Mouse (Mus musculus) intestine, postnatal 0 days (tissue): ENCODE measurements around the gene Krtcap3. TPM values are rescaled to one million over a fixed set of nuclear protein-coding genes. Genes with fewer than 3 reads are reported as not detected.
"Not testable (repeated sequence)": the region's sequence is repeated elsewhere in the genome, so short reads cannot be mapped to it uniquely, and the experiment has no call there.

Experiments
- ATAC-seq: fragments of 200-750 bp; cut with Nextera tagmentation; 2 replicates; pipeline ENCODE4 v1.8.0; 2017; ENCODE audit warnings: mild to moderate bottlenecking, moderate TSS enrichment, moderate library complexity
- H3K27ac ChIP-seq: fragments of 300-500 bp; sonication (generic); 2 replicates; pipeline ENCODE4 v1.5.1; 2014; ENCODE audit warnings: mild to moderate bottlenecking, low read depth, low read length, moderate library complexity
- H3K27me3 ChIP-seq: fragments of 300-500 bp; sonication (generic); replicated peaks from 2 replicates; pipeline ENCODE4 v1.6.1; 2014; ENCODE audit warnings: low read length, mixed read lengths; ENCODE audit not compliant: control insufficient read depth, insufficient read depth
- H3K36me3 ChIP-seq: fragments of 300-500 bp; sonication (generic); 2 replicates; pipeline ENCODE4 v1.6.1; 2014; ENCODE audit warnings: mild to moderate bottlenecking, moderate library complexity; ENCODE audit not compliant: control insufficient read depth, insufficient read depth
- H3K4me1 ChIP-seq: fragments of 300-500 bp; sonication (generic); replicated peaks from 2 replicates; pipeline ENCODE4 v1.6.1; 2014; ENCODE audit warnings: antibody characterized with exemption, low read length, mixed read lengths; ENCODE audit not compliant: control insufficient read depth, insufficient read depth
- H3K4me2 ChIP-seq: fragments of 300-500 bp; sonication (generic); replicated peaks from 2 replicates; pipeline ENCODE4 v1.6.1; 2014; ENCODE audit warnings: low read depth, mild to moderate bottlenecking, moderate library complexity
- H3K4me3 ChIP-seq: fragments of 300-500 bp; sonication (generic); 2 replicates; pipeline ENCODE4 v1.5.1; 2014; ENCODE audit warnings: low read depth, low read length
- H3K9ac ChIP-seq: fragments of 300-500 bp; sonication (generic); 2 replicates; pipeline ENCODE4 v1.6.1; 2014; ENCODE audit warnings: mild to moderate bottlenecking, low read depth, low read length
- H3K9me3 ChIP-seq: fragments of 300-500 bp; sonication (generic); 2 replicates; pipeline ENCODE4 v1.6.1; 2016; ENCODE audit warnings: mixed run types; ENCODE audit not compliant: control insufficient read depth
- CTCF ChIP-seq: sonication (generic); IDR thresholded peaks from 2 replicates; pipeline ENCODE4 v1.5.1; 2016; ENCODE audit warnings: low read depth, mild to moderate bottlenecking, control low read depth, antibody characterized with exemption, moderate library complexity
- WGBS: fragments of 180-500 bp; shearing (Covaris S2); extraction: QIAGEN DNeasy Blood & Tissue Kit; methylation state at CpG from one replicate; pipeline ENCODE4 v1.1.7; 2014; 5-methylcytosine and 5-hydroxymethylcytosine counted together
- polyA plus RNA-seq: library from polyadenylated mRNA; unstranded; fragments of >200 nt; fragmentation: Nextera tagmentation; extraction: Ambion mirVana; gene quantifications from 2 replicates; pipeline ENCODE4 v1.2.1, GENCODE M21; 2015

Krtcap3 gene
- 105 and 108 TPM in 2 replicates for polyA plus RNA-seq

GRCm38 (mm10) chr5:31251541-31252101, at the start of gene Krtcap3:
Krtcap3 (plus strand) TSS chr5:31251691.
- H3K27me3 ChIP-seq, result no peaks in the 10 kb centered on the region
- H3K4me3 ChIP-seq, result peak within 1 kb of the TSS; percentile 48
- H3K9me3 ChIP-seq, result no peaks in the 10 kb centered on the region
- H3K27ac ChIP-seq, result peak within 1 kb of the TSS; percentile 80
- peak within 1 kb of the TSS; percentile 74 for H3K4me2 ChIP-seq
- peaks cover 54% of the 10 kb centered on the region for H3K36me3 ChIP-seq
- H3K4me1 ChIP-seq, result no peaks in the 10 kb centered on the region
- no peak for TF ChIP-seq CTCF
- peak; percentile 89 for ATAC-seq
- peak within 1 kb of the TSS; percentile 48 for H3K9ac ChIP-seq
- whole genome bisulfite sequencing, result 16% methylated on average over 47 of the region's 47 CpGs

GRCm38 (mm10) chr5:31201742-31202590, 49.5 kb upstream of the Krtcap3 start, which contains the start of gene Zfp513:
Zfp513 (minus strand) TSS chr5:31202303.
- Histone ChIP-seq H3K36me3 (peaks cover 62% of the 10 kb centered on the region), H3K4me1 (no peaks in the 10 kb centered on the region), H3K9me3 (no peaks in the 10 kb centered on the region; the same call in 1 of the 2 replicates), H3K4me3 (peak within 1 kb of the TSS; percentile 77), H3K9ac (peak within 1 kb of the TSS; percentile 75), H3K27me3 (no peaks in the 10 kb centered on the region), H3K27ac (peak within 1 kb of the TSS; percentile 82), H3K4me2 (peak within 1 kb of the TSS; percentile 74)
- no peak for TF ChIP-seq CTCF
- peak; percentile 94 for ATAC-seq
- under 1% methylated on average over 52 of the region's 53 CpGs for WGBS

DNA sequence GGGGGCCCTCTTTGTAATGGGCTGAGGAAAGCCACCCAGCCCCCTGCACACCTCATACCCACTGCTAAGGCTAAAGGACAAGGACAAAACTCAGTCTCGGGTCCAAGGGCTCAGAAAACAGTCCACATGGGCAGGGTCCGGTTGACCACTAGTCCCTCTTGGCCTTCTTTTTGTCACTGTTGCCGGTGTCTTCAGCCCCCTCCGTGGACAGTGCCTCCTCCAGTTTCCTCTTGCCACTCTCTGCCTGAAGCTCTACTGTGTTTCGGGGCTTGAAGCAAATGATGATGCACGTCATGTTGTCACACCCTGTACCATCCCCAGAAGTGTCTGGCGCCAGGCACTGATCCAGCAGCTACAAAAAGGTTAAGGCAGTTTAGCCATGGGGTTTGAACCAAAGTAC, 48.6 kb upstream of the Krtcap3 start:
- Histone ChIP-seq H3K4me1 (no peaks in the 10 kb centered on the region), H3K9ac (0 out of 2 replicates have a peak overlapping the region, but pooled peaks have one; percentile 4), H3K9me3 (no peaks in the 10 kb centered on the region; the same call in 1 of the 2 replicates), H3K4me3 (peak overlapping the region; percentile 77), H3K27ac (peak overlapping the region; percentile 82), H3K4me2 (peak overlapping the region; percentile 74), H3K36me3 (peaks cover 62% of the 10 kb centered on the region), H3K27me3 (no peaks in the 10 kb centered on the region)
- no peak for TF ChIP-seq CTCF
- 91% methylated on average over 7 of the region's 7 CpGs for WGBS
- ATAC-seq, result no peak

DNA sequence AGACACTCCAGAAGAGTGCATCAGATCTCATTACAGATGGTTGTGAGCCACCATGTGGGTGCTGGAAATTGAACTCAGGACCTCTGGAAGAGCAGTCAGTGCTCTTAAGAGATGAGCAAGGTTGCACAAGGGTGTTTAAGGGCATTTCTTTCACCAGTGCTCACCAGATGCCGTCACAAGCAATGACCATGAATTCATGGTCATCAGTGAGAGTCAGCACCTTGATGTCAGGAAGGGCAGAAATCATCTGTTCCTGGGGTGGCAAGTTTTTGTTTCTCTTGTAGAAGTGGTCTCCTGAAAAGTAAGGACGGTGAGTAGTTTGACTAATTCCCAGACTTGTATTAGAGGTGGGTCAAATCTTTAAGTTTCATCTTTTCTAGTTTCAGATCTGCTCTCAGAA, 47.6 kb upstream of the Krtcap3 start:
- no peak for TF ChIP-seq CTCF
- peaks cover 55% of the 10 kb centered on the region for H3K36me3 ChIP-seq
- 94% methylated on average over 2 of the region's 2 CpGs for WGBS

DNA sequence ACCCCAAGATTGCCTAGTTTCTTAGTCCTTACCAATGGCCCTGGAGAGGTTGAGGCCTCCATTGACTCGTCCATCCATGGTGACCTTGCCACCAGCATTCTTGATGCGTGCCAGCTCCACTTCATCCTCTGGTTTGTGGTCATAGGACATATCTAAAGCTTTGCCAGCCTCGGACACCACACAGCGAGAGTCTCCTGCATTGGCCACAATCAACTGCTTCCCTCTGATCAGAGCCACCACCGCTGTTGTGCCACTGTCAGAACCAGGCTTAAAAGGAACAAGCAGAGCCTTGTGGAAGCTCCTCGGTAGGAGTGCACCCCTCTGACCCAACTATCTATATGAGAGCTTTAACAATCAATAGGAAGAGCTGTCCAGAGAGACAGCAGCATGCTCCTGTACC, 47.1 kb upstream of the Krtcap3 start:
- Histone ChIP-seq H3K4me2 (no peak overlapping the region), H3K9me3 (no peaks in the 10 kb centered on the region; the same call in 1 of the 2 replicates), H3K4me1 (no peaks in the 10 kb centered on the region), H3K4me3 (no peak overlapping the region), H3K9ac (no peak overlapping the region), H3K27ac (no peak overlapping the region), H3K36me3 (peaks cover 49% of the 10 kb centered on the region), H3K27me3 (no peaks in the 10 kb centered on the region)
- ATAC-seq, result no peak
- 89% methylated on average over 6 of the region's 6 CpGs for WGBS
- no peak for TF ChIP-seq CTCF

More for the DNA sequence above, 47.6 kb upstream of the Krtcap3 start:
- Histone ChIP-seq H3K9me3 (no peaks in the 10 kb centered on the region; the same call in 1 of the 2 replicates), H3K27me3 (no peaks in the 10 kb centered on the region), H3K4me3 (no peak overlapping the region), H3K9ac (no peak overlapping the region), H3K4me2 (no peak overlapping the region), H3K4me1 (no peaks in the 10 kb centered on the region), H3K27ac (no peak overlapping the region)
- ATAC-seq, result no peak

GRCm38 (mm10) chr5:31216554-31216953, 34.9 kb upstream of the Krtcap3 start:
- H3K4me2 ChIP-seq, H3K9me3 ChIP-seq, ATAC-seq, H3K36me3 ChIP-seq, H3K27me3 ChIP-seq, H3K4me1 ChIP-seq, H3K4me3 ChIP-seq, H3K27ac ChIP-seq, H3K9ac ChIP-seq: not testable (repeated sequence)
- 82% methylated on average over 6 of the region's 6 CpGs for WGBS
